Mouse (Mus musculus) CH12.LX (cell line): ENCODE data around the gene BC004004. TPM values are rescaled to one million over a fixed set of nuclear protein-coding genes. Genes with fewer than 3 reads are reported as not detected.

Source experiments
- DNase-seq: peaks from one replicate; pipeline ENCODE4 v3.0.0-alpha.2; 2013; ENCODE audit errors: extremely low read depth
- H3K27ac ChIP-seq: 2 replicates; pipeline ENCODE4 v1.5.1; 2012; ENCODE audit warnings: low read depth, mild to moderate bottlenecking, control low read depth, moderate library complexity; ENCODE audit not compliant: insufficient read depth
- H3K27me3 ChIP-seq: replicated peaks from 2 replicates; pipeline ENCODE3; 2012; ENCODE audit warnings: inconsistent platforms
- H3K36me3 ChIP-seq, 2 experiments: replicated peaks in 1 of 2; 2 replicates each; pipeline versions ENCODE3 to v1.6.1; 2012; ENCODE audit warnings: inconsistent platforms in 1 of 2, low read length in 1 of 2, mild to moderate bottlenecking in 1 of 2, mixed read lengths in 1 of 2, moderate library complexity in 1 of 2; ENCODE audit not compliant: control insufficient read depth in 1 of 2, insufficient read depth in 1 of 2
- H3K4me1 ChIP-seq, 2 experiments: 2 replicates each; pipeline ENCODE4 v1.6.1; 2012; ENCODE audit warnings: inconsistent platforms in 1 of 2, moderate library complexity in 1 of 2; ENCODE audit not compliant: insufficient read depth in 2 of 2, control insufficient read depth in 1 of 2
- H3K4me2 ChIP-seq: 2 replicates; pipeline ENCODE4 v1.6.1; 2012; ENCODE audit warnings: low read depth, mild to moderate bottlenecking, control low read depth; ENCODE audit not compliant: poor library complexity, insufficient read depth, severe bottlenecking
- H3K4me3 ChIP-seq, 3 experiments: fragments of 150-350 bp in 1 of 3; sonication (generic) in 1 of 3; replicated peaks in 1 of 3; 2 replicates each; pipeline versions ENCODE3 to v1.5.1; 2011 to 2012; ENCODE audit warnings: low read depth in 2 of 3, low read length in 2 of 3, mild to moderate bottlenecking in 2 of 3, moderate library complexity in 2 of 3, control low read depth in 1 of 3, improper control_type of control experiment in 1 of 3, inconsistent platforms in 1 of 3, mixed read lengths in 1 of 3; ENCODE audit not compliant: poor library complexity in 1 of 3
- H3K79me2 ChIP-seq: replicated peaks from 2 replicates; pipeline ENCODE4 v1.6.1; 2012; ENCODE audit warnings: mild to moderate bottlenecking, moderate library complexity; ENCODE audit not compliant: control insufficient read depth, poor library complexity, insufficient read depth, severe bottlenecking; ENCODE audit errors: extremely low read depth
- H3K9ac ChIP-seq: 2 replicates; pipeline ENCODE4 v1.6.1; 2012; ENCODE audit warnings: low read depth, mild to moderate bottlenecking, control low read depth, moderate library complexity; ENCODE audit not compliant: insufficient read depth
- H3K9me3 ChIP-seq: replicated peaks from 2 replicates; pipeline ENCODE3; 2012; ENCODE audit warnings: low read length, inconsistent platforms, mixed read lengths
- BHLHE40 ChIP-seq: IDR thresholded peaks from 2 replicates; pipeline ENCODE4 v1.6.1; 2011; ENCODE audit warnings: mild to moderate bottlenecking, low read depth, low read length, improper control_type of control experiment
- CHD2 ChIP-seq: IDR thresholded peaks from 2 replicates; pipeline ENCODE4 v1.6.1; 2011; ENCODE audit warnings: low read length, improper control_type of control experiment
- CTCF ChIP-seq, 2 experiments: IDR thresholded peaks in 1 of 2; conservative IDR thresholded peaks in 1 of 2; 2 replicates each; pipeline ENCODE4 v1.5.1; 2011 to 2012; ENCODE audit warnings: low read depth in 2 of 2, low read length in 2 of 2, improper control_type of control experiment in 1 of 2, inconsistent platforms in 1 of 2, mild to moderate bottlenecking in 1 of 2, moderate library complexity in 1 of 2
- ELF1 ChIP-seq: IDR thresholded peaks from 2 replicates; pipeline ENCODE4 v1.6.1; 2014; ENCODE audit warnings: low read depth, mild to moderate bottlenecking, inconsistent platforms, low read length, improper control_type of control experiment
- EP300 ChIP-seq: IDR thresholded peaks from 2 replicates; pipeline ENCODE4 v1.6.1; 2011; ENCODE audit warnings: low read length, improper control_type of control experiment
- JUN ChIP-seq: IDR thresholded peaks from 2 replicates; pipeline ENCODE4 v1.6.1; 2011; ENCODE audit warnings: low read depth, mild to moderate bottlenecking, low read length, improper control_type of control experiment, moderate library complexity; ENCODE audit not compliant: insufficient read depth
- MAX ChIP-seq: IDR thresholded peaks from 2 replicates; pipeline ENCODE4 v1.6.1; 2011; ENCODE audit warnings: low read length, improper control_type of control experiment
- MAZ ChIP-seq: IDR thresholded peaks from 2 replicates; pipeline ENCODE4 v1.6.1; 2012; ENCODE audit warnings: low read depth, mild to moderate bottlenecking, inconsistent platforms, low read length, improper control_type of control experiment, moderate library complexity
- NRF1 ChIP-seq: IDR thresholded peaks from 2 replicates; pipeline ENCODE4 v1.6.1; 2014; ENCODE audit warnings: low read depth, mild to moderate bottlenecking, inconsistent platforms, low read length, improper control_type of control experiment, moderate library complexity
- POLR2A ChIP-seq: IDR thresholded peaks from 2 replicates; pipeline ENCODE4 v1.6.1; 2011; ENCODE audit warnings: low read depth, mild to moderate bottlenecking, improper control_type of control experiment, low read length
- POLR2AphosphoS2 ChIP-seq: IDR thresholded peaks from 2 replicates; pipeline ENCODE4 v1.6.1; 2011; ENCODE audit warnings: low read depth, low read length, improper control_type of control experiment
- ZC3H11A ChIP-seq: IDR thresholded peaks from 2 replicates; pipeline ENCODE4 v1.6.1; 2012; ENCODE audit warnings: low read depth, mild to moderate bottlenecking, inconsistent platforms, low read length, improper control_type of control experiment
- ZNF384 ChIP-seq: IDR thresholded peaks from 2 replicates; pipeline ENCODE4 v1.6.1; 2012; ENCODE audit warnings: low read depth, low read length, improper control_type of control experiment, inconsistent platforms
- dilution Hi-C: fragments of 300-500 bp; cut with MboI; formaldehyde crosslinking; loops from 2 replicates; pipeline ENCODE4 v1.14.3; 2020; ENCODE audit warnings: low sequenced_read_pairs; ENCODE audit not compliant: extremely low pct_unique_long_range_greater_than_20kb, extremely low pct_ligation_motif_present
- in situ Hi-C: fragments of 300-500 bp; cut with MboI; formaldehyde crosslinking; loops from 3 replicates; pipeline ENCODE4 v1.14.3; 2019; ENCODE audit warnings: low sequenced_read_pairs, low pct_ligation_motif_present, low pct_unique_long_range_greater_than_20kb, mixed read lengths
- polyA plus RNA-seq: library from polyadenylated mRNA; unstranded; fragments of >175 nt; gene quantifications from 2 replicates; pipeline ENCODE4 v1.2.1, GENCODE M21; 2012; ENCODE audit warnings: low read depth; ENCODE audit not compliant: insufficient read length
- total RNA-seq, 2 experiments: library from RNA; depleted of rRNA; stranded (reverse); fragments of 300-350 nt in 1 of 2; fragments of >200 nt in 1 of 2; gene quantifications; 2 replicates each; pipeline ENCODE4 v1.2.3; 2012 to 2014

Gene BC004004
- total and polyA plus RNA-seq, 3 experiments = 67.9 to 89.1 (median 75.1) TPM

GRCm38 (mm10) chr17:29304376-29305057 lies 35.9 kb downstream of the BC004004 start:
- H3K9ac ChIP-seq = no peak overlapping the region
- no peak overlapping the region for H3K4me2 ChIP-seq
- H3K4me1 ChIP-seq = peaks cover 6 to 49% of the 10 kb centered on the region in 2 experiments; a peak in 3 of 4 replicates
- in situ Hi-C loops = no loop called here
- H3K4me3 ChIP-seq = no peak overlapping the region
- peaks cover 4% of the 10 kb centered on the region for H3K9me3 ChIP-seq
- dilution Hi-C loops = no loop called here
- H3K36me3 ChIP-seq = peaks cover 16 to 35% of the 10 kb centered on the region in 2 experiments
- peak; percentile 38 for DNase-seq
- TF ChIP-seq ELF1 = 0 out of 2 replicates have a peak, but pooled peaks have one; percentile 17
- TF ChIP-seq CHD2 = no peak
- no peak for TF ChIP-seq BHLHE40
- TF ChIP-seq, all 38 proteins: peak for 1
- Histone ChIP-seq H3K27ac (no peak overlapping the region), H3K79me2 (no peaks in the 10 kb centered on the region), H3K27me3 (no peaks in the 10 kb centered on the region)

DNA sequence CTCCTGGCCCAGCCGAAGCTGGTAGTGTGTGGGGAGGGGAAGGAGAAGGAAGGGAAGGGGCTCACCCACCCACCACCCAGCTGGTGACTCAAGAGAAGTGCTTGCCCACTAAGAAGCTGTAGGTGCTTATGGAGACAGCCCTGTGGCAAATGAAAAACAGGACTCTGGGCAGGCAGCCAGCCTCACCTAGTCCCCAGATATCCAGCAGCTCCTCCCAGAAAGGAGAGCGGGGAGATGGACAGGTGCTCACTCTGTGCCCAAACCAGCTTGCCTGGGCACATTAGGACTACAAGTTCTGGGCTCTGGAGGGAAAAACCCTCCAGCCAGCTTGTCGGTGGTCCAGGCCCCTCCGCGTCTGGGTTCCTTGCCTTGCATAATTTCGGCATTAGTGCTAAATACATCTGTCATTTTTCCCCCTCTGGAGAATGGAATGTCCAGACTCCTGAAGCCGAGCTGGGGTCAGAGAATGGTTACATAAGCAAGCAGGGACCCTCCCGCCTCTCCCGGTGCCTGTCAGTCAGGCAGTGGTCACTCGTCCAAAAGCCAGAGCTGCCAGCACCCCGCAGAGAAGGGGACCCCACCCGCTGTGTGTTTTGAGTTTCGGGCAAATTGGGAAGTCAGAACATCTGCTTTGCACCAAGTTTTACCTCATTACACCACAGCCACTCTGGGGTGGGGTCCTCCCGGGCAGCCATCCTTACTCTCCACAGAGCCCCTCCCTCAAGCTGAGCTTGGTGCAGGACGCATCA lies 36.6 kb downstream of the BC004004 start:
- no peak overlapping the region for H3K9ac ChIP-seq
- peaks cover under 1% of the 10 kb centered on the region for H3K9me3 ChIP-seq
- H3K4me3 ChIP-seq = no peak overlapping the region
- no peak for DNase-seq
- dilution Hi-C loops = no loop called here
- in situ Hi-C loops = no loop called here
- H3K79me2 ChIP-seq = no peaks in the 10 kb centered on the region
- TF ChIP-seq ZNF384 (no peak), BHLHE40 (no peak), MAX (no peak), CTCF (conservative IDR thresholded peaks at IDR 0.05 in 1 of 2, IDR thresholded peaks at IDR 0.05 in 1 of 2; ENCODE audit: low read depth in 2 of 2, low read length in 2 of 2) (no peak), NRF1 (no peak), POLR2AphosphoS2 (no peak), MAZ (no peak), JUN (no peak), EP300 (no peak), POLR2A (no peak), ZC3H11A (no peak)
- H3K27me3 ChIP-seq = no peaks in the 10 kb centered on the region
- peaks cover 6 to 49% of the 10 kb centered on the region in 2 experiments; a peak in 3 of 4 replicates for H3K4me1 ChIP-seq
- no peak overlapping the region for H3K4me2 ChIP-seq
- H3K36me3 ChIP-seq = peaks cover 9 to 28% of the 10 kb centered on the region in 2 experiments
- H3K27ac ChIP-seq = no peak overlapping the region
